Mouse (Mus musculus) brown adipose tissue, adult 24 weeks (tissue): ENCODE measurements around the gene Csnk1g2. TPM values are rescaled to one million over a fixed set of nuclear protein-coding genes. Genes with fewer than 3 reads are reported as not detected.

Experiments used
- H3K27ac ChIP-seq: fragments of 200-500 bp; replicated peaks from 2 replicates; pipeline ENCODE4 v1.5.1; 2012; ENCODE audit warnings: low read depth, mild to moderate bottlenecking, low read length
- H3K4me1 ChIP-seq: fragments of 200-500 bp; 2 replicates; pipeline ENCODE4 v1.6.1; 2012; ENCODE audit warnings: low read length, mixed read lengths; ENCODE audit not compliant: control insufficient read depth, insufficient read depth, insufficient read length
- H3K4me3 ChIP-seq: fragments of 200-500 bp; 2 replicates; pipeline ENCODE4 v1.5.1; 2012; ENCODE audit warnings: low read depth, mild to moderate bottlenecking, low read length, moderate library complexity; ENCODE audit not compliant: insufficient read depth
- polyA plus RNA-seq: library from polyadenylated mRNA; stranded (reverse); fragments of >200 nt; gene quantifications from 2 replicates; pipeline ENCODE4 v1.2.4, GENCODE M21; 2012; ENCODE audit not compliant: missing spikeins, insufficient read depth, insufficient read length

Gene Csnk1g2
- 50.9 and 67.7 TPM in 2 replicates for polyA plus RNA-seq

DNA sequence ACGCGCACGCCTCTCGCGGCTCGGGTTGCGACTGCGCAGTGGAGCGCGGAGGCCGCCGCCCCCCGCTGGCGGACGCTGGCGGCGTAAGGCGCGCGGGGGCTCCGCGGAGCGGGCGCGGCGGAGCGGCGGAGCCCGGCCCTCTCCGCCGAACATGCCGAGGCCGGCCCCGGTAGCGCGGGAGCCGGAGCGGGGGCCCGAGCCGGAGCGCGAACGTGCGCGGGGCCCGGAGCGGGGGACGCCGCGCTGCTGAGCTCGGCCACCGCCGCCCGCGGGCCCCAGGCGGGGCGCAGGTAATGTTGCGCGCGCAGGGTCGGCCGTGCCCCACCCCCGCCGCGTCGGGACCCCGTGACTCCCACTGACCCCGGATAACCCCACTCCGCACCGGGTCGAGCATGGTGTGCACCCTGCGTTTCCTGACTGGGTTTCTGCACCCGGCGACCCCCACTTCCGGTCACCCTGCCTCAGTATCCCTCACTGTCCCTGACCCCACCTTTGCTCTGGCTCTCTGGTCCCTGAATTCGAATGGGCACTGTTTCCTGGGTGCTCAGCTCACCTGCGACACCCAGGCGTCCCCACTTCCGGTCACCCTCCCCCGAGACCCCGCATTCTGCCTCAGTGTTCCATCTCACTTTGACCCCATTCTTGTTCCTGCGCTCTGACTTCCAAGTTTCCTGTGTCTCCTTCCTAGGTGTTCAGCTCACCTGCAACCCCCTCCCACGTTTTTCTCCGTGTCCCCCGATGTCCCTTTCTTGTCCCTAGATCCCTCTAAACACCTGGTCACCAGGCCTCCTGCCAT, at the start of gene Csnk1g2:
TSS of gene Csnk1g2 (plus strand) at position 178 of the 796 bp plus-strand sequence.
- Histone ChIP-seq H3K4me3 (peak within 1 kb of the TSS; percentile 87), H3K4me1 (peaks cover 12% of the 10 kb centered on the region), H3K27ac (peak within 1 kb of the TSS; percentile 88)

DNA sequence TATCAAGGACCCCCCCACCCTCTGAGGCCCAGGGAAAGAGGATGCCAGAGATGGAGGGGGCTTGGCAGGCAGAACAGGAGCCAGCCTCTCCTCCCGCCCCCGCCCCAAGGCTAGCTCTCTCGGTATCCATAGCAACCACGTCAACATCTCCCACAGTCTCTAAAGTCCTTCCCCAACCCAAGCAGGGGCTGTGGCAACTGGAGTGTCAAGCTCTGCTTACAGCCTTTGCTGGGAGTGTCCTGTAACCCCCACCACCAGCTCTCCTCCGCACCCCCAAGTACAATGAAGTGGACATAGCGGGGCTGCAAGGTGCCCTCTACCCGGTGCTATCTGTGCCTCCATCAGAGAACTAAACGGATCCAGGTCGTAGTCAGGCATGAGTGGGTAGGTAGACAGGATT, 48.7 kb upstream of the Csnk1g2 start:
- Histone ChIP-seq H3K4me3 (no peak overlapping the region), H3K27ac (no peak overlapping the region), H3K4me1 (peaks cover 18% of the 10 kb centered on the region; the same call in 1 of the 2 replicates)

DNA sequence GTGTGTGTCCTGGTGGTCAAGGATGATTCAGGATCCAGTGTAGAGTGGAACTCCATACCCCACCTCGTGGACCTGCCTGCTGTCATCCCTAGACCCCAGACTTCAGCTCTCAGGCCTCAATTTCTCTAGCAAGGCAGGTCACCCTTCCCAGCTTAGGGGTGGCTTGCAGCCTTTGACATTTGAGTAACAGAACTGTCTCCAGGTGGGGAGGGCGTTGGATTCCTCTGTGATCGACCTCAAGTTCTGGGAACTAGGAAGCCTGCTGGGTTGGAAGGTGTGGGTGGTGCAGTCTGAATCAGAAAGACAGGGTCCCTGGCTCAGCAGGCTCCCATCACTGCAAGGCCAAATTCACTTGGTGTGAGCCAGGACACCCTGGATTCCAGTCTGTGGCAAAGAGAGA, 47.7 kb upstream of the Csnk1g2 start:
- Histone ChIP-seq H3K4me3 (no peak overlapping the region), H3K27ac (no peak overlapping the region), H3K4me1 (peaks cover 18% of the 10 kb centered on the region; the same call in 1 of the 2 replicates)

DNA sequence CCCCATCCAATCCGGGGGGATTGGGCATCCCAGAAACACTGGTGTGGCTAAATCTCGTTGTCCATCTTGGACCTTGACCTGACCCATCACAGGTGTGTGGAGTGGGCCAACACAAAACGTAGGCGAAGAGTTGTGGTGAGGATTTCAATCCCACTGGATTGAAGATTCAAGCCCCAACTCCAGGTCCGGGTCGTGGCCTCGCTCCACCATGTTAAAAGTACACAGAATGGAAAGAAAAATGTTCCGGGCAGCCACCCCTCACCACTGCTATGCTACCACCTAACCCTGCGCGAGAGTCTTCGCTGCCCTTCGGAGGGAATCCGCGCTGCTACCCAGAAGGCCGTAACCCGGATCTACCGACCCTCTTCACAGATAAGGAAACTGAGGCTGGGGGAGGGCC, 46.7 kb upstream of the Csnk1g2 start:
- Histone ChIP-seq H3K27ac (no peak overlapping the region), H3K4me1 (peaks cover 15% of the 10 kb centered on the region; the same call in 1 of the 2 replicates), H3K4me3 (peak overlapping the region; percentile 87)

DNA sequence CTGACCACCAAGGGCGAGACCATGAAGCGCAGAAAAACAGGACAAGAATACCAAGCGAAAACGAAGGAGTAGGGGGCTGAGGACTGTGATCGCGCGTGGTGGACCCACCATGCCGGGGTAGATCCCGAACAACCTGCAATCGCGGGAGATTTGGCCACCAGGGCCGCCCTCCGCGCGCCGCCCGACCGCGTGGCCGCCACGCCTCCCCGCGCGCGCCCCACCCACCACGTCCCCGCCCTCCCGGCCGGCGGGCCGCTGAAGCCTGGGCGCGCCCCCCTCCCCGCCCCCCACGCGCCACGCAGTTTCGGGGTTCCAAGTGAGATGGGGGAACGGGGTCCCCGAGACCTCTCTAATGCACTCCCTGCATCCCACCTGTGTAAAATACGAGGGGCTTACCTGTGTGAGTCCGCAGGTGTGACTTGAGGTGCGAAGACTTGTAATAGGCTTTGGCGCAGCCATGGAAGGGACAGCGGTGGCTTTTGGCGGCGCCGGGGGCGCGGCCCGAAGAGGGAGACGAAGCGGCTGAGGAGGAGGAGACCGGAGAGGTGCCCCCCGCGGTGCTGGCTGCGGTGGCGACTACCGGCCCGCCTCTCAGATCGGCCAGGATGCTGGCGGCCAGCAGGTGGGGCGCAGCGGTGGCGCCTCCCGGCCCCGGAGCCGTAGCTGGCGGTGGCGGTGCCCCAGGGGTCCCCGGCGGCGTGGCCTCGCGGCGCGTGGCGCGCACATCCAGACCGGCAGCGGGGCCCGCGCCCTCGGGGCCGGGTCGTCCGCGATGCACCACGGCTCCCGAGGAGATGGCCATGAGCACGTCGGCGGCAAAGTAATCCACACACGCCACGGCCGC, 46.1 kb upstream of the Csnk1g2 start:
- Histone ChIP-seq H3K27ac (peak overlapping the region; percentile 80), H3K4me3 (peak overlapping the region; percentile 87), H3K4me1 (peaks cover 8% of the 10 kb centered on the region; the same call in 1 of the 2 replicates)

DNA sequence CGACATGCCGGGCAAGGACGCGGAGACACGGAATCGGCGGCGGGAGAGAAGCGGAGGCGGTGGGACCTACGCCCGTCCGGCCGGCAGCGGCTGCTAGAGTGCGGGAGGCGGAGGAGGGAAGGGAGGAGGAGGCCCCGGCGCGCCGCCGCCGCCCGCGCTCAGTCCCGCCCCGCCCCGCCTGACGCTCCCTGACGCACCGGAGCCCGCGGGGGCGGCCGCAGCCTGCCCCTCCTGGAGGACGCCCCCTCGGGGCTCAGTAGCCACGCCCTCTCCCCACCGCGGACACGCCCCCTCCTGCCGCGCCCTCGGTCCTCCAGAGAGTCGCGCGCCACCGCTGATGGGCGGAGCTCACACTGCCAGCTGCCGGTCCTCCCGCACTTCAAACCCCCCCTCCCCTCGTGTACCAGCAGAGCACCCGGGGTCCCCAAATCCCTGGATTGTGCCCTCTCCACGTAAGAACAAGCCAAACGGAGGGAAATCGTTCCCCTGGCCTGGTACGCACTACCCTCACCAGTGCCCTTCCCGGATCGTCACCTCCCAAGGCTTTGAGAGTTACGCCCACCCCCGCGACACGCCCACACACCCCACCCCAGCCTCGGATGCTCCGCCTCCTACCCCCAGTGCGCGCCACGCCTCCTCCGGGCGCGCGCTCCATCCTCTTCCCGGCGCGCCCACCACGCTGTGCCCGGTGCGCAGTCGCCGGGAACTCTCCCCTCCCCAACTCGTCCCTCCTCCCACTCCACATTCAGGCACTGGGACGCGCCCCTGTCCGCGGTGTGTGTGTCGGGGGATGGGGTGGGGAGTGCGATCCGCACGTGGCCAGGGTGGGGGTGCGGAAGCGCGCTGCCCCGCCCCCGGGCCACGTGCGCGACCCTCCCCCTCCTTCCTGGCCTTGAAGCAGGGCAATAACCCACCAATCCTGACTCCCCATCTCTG, 45.2 kb upstream of the Csnk1g2 start, which contains the start of gene Klf16:
TSS of gene Klf16 (minus strand) at position 127 of the 936 bp plus-strand sequence.
- peak within 1 kb of the TSS; percentile 95 for H3K27ac ChIP-seq
- peak within 1 kb of the TSS; percentile 92 for H3K4me3 ChIP-seq
- 0 out of 2 replicates have a peak, but pooled peaks cover 5% of the 10 kb centered on the region for H3K4me1 ChIP-seq

DNA sequence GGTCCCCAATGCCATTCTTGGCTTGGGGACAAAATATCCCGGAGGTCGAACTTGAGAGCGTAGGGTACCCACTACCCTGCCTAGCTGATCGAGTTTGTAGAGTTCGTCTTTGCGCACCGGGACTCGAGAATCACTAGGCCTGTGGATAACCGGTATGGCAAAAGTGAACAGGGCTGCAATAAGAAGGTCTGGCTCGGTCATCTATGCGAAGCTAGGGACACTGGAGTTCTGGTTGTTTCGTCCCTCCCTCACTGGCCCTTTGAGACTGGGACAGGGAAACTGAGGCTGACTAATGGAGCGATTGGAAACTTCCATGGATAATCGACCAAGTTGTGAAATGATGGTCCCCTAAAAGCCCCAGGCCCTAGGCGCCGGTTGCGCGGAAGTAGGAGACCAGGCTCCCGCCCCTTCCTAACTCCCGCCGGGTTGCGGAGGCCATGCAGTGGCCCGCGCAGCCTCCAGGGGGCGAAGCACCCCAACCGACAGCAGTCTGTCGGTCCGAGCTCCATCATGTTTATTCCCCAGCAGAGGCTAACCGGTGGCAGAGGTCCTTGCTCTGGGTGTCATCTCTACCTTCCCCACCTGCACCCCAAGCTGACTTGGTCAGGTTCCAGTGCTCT, 44.4 kb upstream of the Csnk1g2 start:
- 0 out of 2 replicates have a peak, but pooled peaks cover 5% of the 10 kb centered on the region for H3K4me1 ChIP-seq
- peak overlapping the region; percentile 85 for H3K27ac ChIP-seq
- peak overlapping the region; percentile 92 for H3K4me3 ChIP-seq

DNA sequence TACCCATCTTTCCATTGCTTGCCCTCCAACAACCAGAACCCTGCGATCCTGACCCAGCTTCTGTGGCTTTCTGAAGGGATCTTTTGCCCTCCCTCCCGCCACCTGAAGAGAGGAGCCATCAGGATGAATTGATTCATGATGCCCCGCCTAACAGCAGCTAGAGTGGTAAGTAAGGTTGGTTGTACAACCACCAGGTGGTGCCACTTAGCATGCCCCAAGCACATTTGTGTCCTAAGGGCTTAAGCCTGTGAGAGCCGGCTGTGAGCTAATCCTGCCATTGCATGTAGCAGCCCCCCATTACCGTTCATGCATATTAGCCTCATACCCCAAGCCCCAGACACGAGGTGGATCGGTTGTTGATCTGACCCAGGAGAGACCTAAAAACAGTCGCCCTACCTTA, 43.7 kb upstream of the Csnk1g2 start:
- H3K4me3 ChIP-seq: peak overlapping the region; percentile 92
- peaks cover 8% of the 10 kb centered on the region; the same call in 1 of the 2 replicates for H3K4me1 ChIP-seq
- H3K27ac ChIP-seq: peak overlapping the region; percentile 38

DNA sequence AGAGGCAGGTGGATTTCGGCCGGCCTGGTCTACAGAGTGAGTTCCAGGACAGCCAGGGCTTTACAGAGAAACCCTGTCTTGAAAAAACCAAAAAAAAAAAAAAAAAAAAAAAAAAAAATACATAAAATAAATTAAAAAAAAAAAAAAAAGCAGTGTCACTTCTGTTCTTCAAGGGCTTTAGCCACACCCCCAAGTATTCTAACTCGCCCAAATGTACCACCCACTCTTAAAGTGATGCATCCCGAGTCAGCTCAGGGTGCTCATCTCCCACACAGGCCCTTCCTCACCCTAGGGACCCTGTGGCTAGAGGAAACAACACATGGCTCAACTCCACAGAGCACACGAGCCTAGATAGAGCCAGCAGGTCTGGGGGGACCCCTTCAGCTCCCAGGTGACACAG, 39.6 kb upstream of the Csnk1g2 start:
- Histone ChIP-seq H3K27ac (no peak overlapping the region), H3K4me1 (peaks cover 21% of the 10 kb centered on the region), H3K4me3 (no peak overlapping the region)

DNA sequence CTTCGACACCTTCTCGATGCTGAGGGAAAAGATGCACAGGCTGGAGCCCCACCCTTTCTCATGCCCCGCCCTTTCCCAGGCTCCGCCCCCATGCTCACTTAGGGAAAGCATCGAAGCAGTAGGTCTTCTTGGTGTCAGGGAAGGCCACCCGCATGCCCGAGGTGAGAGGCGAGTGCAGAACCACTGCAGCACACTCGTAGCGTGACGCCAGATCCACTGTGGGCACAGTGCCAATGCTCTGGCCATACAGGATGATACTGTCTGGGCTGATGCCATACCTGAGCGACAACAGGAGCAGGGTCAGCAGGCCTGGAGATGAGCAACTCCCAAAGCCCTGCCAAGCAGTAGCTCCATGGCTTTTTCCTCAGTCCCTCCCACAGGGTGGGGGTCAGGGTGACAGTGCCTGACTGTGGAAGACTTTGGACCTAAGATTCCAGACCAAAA, 38.6 kb upstream of the Csnk1g2 start:
- peaks cover 30% of the 10 kb centered on the region for H3K4me1 ChIP-seq
- H3K4me3 ChIP-seq: peak overlapping the region; percentile 65; the same call in 1 of the 2 replicates
- H3K27ac ChIP-seq: peak overlapping the region; percentile 61

DNA sequence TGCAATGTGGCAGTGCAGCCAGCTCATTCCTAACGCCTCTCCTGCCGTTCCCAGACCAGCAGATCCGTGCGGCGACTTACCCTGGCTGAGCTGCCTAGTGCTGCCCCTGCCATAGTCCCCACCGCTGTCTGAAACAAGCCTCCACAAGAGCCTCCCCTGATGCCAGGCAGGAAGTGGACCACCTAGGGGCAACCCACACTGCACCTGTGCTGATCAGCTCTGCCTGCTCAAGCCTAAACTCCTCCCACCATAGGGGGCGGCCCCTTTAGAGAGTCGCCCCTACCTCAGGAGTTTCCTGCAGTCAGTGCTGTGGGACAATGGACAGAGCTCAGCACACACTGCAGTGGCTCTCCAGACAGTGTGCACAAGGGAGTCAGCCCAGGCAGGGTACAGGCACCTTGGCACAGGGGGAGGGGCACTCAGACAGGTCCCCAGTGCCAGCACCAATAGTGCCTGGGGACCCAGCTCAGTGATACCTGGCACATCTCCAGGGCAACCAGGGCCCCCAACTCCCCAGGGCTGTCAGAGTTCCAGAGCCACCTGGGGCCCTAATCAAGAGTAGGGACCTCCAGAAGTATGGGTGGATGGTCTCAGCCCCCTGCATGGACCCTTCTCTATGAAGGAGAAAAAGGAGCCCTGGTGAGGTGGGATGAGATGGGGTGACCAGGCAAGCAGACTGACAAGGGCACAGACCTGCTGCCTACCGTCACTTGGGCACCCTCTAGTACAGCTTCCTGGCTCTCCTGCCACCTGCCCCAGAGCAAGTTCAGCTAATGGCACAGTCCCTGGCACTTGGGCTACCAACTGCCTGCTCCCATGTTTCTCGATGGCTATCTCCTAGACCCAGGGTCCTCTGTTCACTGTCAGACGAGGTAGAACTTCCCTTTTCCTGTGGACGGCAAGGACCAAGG, 37.7 kb upstream of the Csnk1g2 start:
- peaks cover 32% of the 10 kb centered on the region for H3K4me1 ChIP-seq
- H3K4me3 ChIP-seq: peak overlapping the region; percentile 65
- H3K27ac ChIP-seq: peak overlapping the region; percentile 61

DNA sequence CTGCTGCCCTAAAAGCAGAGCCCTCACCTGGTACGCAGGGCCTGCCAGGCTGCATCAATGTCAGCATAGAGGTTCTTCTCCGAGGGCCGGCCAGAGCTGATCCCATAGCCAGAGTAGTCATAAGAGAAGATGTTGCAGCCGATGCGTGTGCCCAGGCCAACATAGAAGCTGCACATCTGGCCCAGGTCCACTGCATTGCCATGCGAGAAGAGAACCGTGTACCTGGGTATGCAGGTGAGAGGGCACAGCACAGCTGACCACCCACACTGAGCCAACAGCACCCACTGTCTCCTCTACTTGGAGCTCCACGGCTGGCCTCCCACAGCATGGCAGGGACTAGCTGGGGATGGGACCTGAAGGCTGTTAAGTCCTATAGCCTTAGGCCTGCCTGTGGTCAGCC, 37.1 kb upstream of the Csnk1g2 start:
- peaks cover 32% of the 10 kb centered on the region for H3K4me1 ChIP-seq
- H3K27ac ChIP-seq: peak overlapping the region; percentile 97; the same call in 1 of the 2 replicates
- peak overlapping the region; percentile 65 for H3K4me3 ChIP-seq
